Mouse (Mus musculus): ENCODE measurements around the gene Ccnk. TPM values are rescaled to one million over a fixed set of nuclear protein-coding genes. Genes with fewer than 3 reads are reported as not detected.
A peak's percentile ranks its signal among the peaks of the same experiment; 100 is the strongest.

Gene Ccnk
- polyA plus RNA-seq, 1 experiment from 2014 or later: 6.9 TPM

DNA sequence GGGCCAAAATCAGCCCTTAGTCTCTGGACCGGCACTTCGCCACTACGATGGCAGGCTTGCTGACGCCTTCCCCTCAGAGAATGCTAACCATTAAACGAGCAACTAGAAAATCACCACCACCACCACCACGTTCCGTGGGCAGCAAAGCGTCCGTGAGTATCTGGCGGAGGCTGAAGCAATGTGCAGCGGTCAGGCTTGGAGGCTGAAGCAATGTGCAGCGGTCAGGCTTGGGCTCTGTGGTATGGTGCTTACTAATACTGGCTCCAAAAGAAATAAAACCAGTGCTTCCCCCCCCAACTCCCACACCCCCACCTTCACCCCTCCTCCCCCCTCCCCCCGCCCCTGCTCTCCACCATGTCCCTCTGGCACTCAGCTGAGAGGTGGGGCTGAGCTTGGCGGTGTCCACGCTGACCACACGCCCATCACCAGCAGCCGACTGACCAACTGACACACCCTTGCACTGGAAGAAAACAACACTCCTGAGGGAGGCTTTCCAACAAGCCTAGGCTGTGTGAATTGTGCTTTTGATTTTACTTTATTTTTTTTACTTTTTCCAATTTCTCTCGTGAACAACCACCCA lies 56.7 kb downstream of the Ccnk start:
- no peak for ATAC-seq (ENCODE audit: low FRiP score, low TSS enrichment)
- H3K9me3 ChIP-seq (ENCODE audit: control insufficient read depth, low read length): no peaks in the 10 kb centered on the region
- H3K27ac ChIP-seq (ENCODE audit: low read depth, low read length): no peak overlapping the region
- H3K27me3 ChIP-seq (ENCODE audit: control insufficient read depth, insufficient read depth, low read length): no peaks in the 10 kb centered on the region
- no peaks in the 10 kb centered on the region for H3K36me3 ChIP-seq (ENCODE audit: control insufficient read depth, insufficient read depth, low read length)
- H3K4me2 ChIP-seq (replicated peaks; ENCODE audit: low read depth, low read length): no peak overlapping the region
- peaks cover 45% of the 10 kb centered on the region for H3K4me1 ChIP-seq (ENCODE audit: control insufficient read depth, insufficient read depth, low read length)
- H3K4me3 ChIP-seq (ENCODE audit: low read length): no peak overlapping the region
- 70% methylated on average over 17 of the region's 18 CpGs for WGBS
- no peak overlapping the region for H3K9ac ChIP-seq (ENCODE audit: low read depth, low read length)

DNA sequence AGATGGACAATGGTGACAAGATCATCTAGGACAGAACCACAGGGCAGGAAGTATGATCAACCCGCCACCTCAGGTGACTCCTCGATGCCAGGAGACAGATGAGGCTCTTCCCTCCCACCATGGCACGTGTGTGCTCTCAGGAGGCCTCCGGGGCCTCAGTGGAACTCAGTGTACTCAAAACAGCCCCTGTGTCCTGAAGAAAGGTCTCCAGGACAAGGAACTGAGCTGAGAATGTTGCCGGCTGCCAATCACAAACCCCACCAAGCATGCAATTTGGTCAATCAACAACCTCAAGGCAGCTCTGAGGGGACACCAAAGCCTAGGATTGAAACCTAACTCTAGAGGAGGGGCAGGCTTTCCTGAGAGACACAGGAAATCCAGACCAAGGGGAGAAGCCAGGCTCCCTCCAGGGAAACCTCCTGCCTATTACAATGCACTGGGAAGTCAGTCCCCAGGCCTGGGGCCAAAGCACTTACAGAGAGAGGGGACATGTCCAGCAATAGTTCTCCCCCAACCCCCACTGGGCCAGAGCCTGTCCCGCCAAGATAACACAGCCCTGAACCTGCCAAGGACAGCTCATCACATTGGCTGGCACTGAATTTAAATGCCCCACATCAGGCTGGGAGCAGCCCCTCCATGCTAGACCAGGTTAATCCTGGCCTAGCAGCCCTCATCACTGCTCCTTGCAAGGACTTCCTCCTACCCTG lies 58.1 kb downstream of the Ccnk start:
- Histone ChIP-seq H3K4me2 (replicated peaks; ENCODE audit: low read depth, low read length) (no peak overlapping the region), H3K4me1 (ENCODE audit: control insufficient read depth, insufficient read depth, low read length) (peaks cover 53% of the 10 kb centered on the region), H3K27ac (ENCODE audit: low read depth, low read length) (0 out of 2 replicates have a peak overlapping the region, but pooled peaks have one; percentile 11), H3K36me3 (ENCODE audit: control insufficient read depth, insufficient read depth, low read length) (no peaks in the 10 kb centered on the region), H3K9me3 (ENCODE audit: control insufficient read depth, low read length) (no peaks in the 10 kb centered on the region), H3K27me3 (ENCODE audit: control insufficient read depth, insufficient read depth, low read length) (no peaks in the 10 kb centered on the region), H3K9ac (ENCODE audit: low read depth, low read length) (no peak overlapping the region), H3K4me3 (ENCODE audit: low read length) (no peak overlapping the region)
- no peak for ATAC-seq (ENCODE audit: low FRiP score, low TSS enrichment)
- WGBS: 63% methylated on average over 6 of the region's 6 CpGs

DNA sequence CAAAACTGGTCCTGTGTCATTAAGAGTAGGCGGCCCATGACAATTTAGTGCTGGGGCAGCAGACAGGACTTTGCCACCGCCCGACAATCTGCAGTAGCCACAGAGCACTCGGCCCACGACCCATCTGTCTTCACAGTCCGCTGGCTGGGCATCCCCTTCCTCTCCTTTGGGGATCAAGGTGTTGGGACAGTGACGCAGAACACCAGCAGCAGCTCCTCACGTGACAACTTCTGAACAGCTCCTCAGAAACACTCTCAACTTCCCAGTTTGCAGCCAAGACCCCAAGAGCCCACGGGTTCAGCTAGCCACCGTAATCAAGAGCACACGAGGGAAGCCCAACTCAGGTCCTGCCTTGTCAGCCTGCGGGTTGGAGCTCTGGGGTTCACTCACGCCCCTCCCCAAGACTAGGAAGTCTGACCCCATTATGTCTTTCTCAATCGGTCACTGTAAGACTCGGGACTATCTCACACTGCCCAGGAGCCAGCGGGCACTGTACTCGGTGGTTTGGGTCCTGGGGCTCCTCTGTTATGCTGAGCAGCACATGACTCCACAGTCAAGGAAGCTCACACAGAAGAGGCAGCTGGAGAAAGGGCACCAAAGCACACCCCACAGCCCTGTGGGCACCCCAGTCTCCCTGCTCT lies 59.1 kb downstream of the Ccnk start:
- no peak overlapping the region for H3K9ac ChIP-seq (ENCODE audit: low read depth, low read length)
- no peak overlapping the region for H3K27ac ChIP-seq (ENCODE audit: low read depth, low read length)
- H3K9me3 ChIP-seq (ENCODE audit: control insufficient read depth, low read length): no peaks in the 10 kb centered on the region
- ATAC-seq (ENCODE audit: low FRiP score, low TSS enrichment): no peak
- 55% methylated on average over 17 of the region's 17 CpGs for WGBS
- no peaks in the 10 kb centered on the region for H3K36me3 ChIP-seq (ENCODE audit: control insufficient read depth, insufficient read depth, low read length)
- no peak overlapping the region for H3K4me3 ChIP-seq (ENCODE audit: low read length)
- no peaks in the 10 kb centered on the region for H3K27me3 ChIP-seq (ENCODE audit: control insufficient read depth, insufficient read depth, low read length)
- H3K4me1 ChIP-seq (ENCODE audit: control insufficient read depth, insufficient read depth, low read length): peaks cover 61% of the 10 kb centered on the region
- H3K4me2 ChIP-seq (replicated peaks; ENCODE audit: low read depth, low read length): no peak overlapping the region

DNA sequence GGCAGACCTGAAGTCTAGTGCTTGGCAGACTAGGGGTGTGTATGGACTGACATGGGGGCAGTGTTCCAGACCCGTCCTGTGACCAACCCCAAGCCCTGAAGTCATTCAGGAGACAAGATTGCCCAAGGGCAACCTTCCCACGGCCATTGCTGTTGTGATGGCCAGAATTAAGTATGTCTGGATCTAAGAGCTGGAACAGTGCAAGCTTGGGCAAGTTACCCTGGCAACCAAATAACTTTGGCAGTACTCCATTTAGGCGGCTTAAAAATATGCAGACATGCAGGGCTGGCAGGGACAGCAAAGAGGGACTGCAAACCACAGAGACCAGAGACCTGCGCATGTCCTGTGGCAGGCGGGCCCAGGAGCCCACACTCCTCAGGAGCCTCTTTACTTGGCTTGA lies 60.1 kb downstream of the Ccnk start:
- peaks cover 64% of the 10 kb centered on the region for H3K4me1 ChIP-seq (ENCODE audit: control insufficient read depth, insufficient read depth, low read length)
- no peaks in the 10 kb centered on the region for H3K36me3 ChIP-seq (ENCODE audit: control insufficient read depth, insufficient read depth, low read length)
- no peak overlapping the region for H3K9ac ChIP-seq (ENCODE audit: low read depth, low read length)
- ATAC-seq (ENCODE audit: low FRiP score, low TSS enrichment): no peak
- no peaks in the 10 kb centered on the region for H3K27me3 ChIP-seq (ENCODE audit: control insufficient read depth, insufficient read depth, low read length)
- 78% methylated on average over 5 of the region's 5 CpGs for whole genome bisulfite sequencing
- no peak overlapping the region for H3K4me2 ChIP-seq (replicated peaks; ENCODE audit: low read depth, low read length)
- no peaks in the 10 kb centered on the region for H3K9me3 ChIP-seq (ENCODE audit: control insufficient read depth, low read length)
- no peak overlapping the region for H3K27ac ChIP-seq (ENCODE audit: low read depth, low read length)
- no peak overlapping the region for H3K4me3 ChIP-seq (ENCODE audit: low read length)

DNA sequence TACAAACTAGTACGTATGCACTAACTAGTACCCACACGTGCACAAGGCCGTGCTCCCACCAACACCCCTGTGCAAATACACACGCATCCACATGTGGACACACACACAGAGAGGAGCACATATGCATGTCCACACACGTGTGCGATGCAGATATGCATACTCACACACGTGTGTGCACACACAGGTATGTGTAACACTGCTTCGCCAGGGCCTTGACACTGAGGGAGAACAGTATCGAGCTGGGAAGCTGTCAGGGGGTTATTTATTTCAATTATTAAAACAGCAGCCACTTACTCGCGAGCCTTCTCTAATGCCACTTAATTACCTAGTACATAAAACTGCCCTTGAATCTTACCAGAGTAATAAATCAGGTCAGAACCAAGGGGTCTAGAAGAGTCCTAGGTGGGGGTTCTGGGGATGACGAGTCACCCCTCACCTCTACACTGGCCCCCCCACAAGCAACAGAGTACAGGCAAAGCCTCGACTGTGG lies 61.1 kb downstream of the Ccnk start:
- H3K4me1 ChIP-seq (ENCODE audit: control insufficient read depth, insufficient read depth, low read length): peaks cover 74% of the 10 kb centered on the region

GRCm38 (mm10) chr12:108240953-108241588 lies 61.7 kb downstream of the Ccnk start:
- H3K4me3 ChIP-seq (ENCODE audit: low read length): no peak overlapping the region
- no peaks in the 10 kb centered on the region for H3K27me3 ChIP-seq (ENCODE audit: control insufficient read depth, insufficient read depth, low read length)
- peak overlapping the region; percentile 12; the same call in 1 of the 2 replicates for H3K4me2 ChIP-seq (replicated peaks; ENCODE audit: low read depth, low read length)
- peak overlapping the region; percentile 51; the same call in 1 of the 2 replicates for H3K27ac ChIP-seq (ENCODE audit: low read depth, low read length)
- no peaks in the 10 kb centered on the region for H3K9me3 ChIP-seq (ENCODE audit: control insufficient read depth, low read length)
- H3K36me3 ChIP-seq (ENCODE audit: control insufficient read depth, insufficient read depth, low read length): no peaks in the 10 kb centered on the region
- ATAC-seq (ENCODE audit: low FRiP score, low TSS enrichment): peak; percentile 17; the same call in 1 of the 2 replicates
- H3K9ac ChIP-seq (ENCODE audit: low read depth, low read length): 0 out of 2 replicates have a peak overlapping the region, but pooled peaks have one; percentile 28
- H3K4me1 ChIP-seq (ENCODE audit: control insufficient read depth, insufficient read depth, low read length): peaks cover 75% of the 10 kb centered on the region
- 14% methylated on average over 21 of the region's 21 CpGs for WGBS

More for the DNA sequence above, 61.1 kb downstream of the Ccnk start:
- Histone ChIP-seq H3K4me3 (ENCODE audit: low read length) (no peak overlapping the region), H3K9ac (ENCODE audit: low read depth, low read length) (0 out of 2 replicates have a peak overlapping the region, but pooled peaks have one; percentile 28), H3K9me3 (ENCODE audit: control insufficient read depth, low read length) (no peaks in the 10 kb centered on the region), H3K36me3 (ENCODE audit: control insufficient read depth, insufficient read depth, low read length) (no peaks in the 10 kb centered on the region), H3K27me3 (ENCODE audit: control insufficient read depth, insufficient read depth, low read length) (no peaks in the 10 kb centered on the region), H3K27ac (ENCODE audit: low read depth, low read length) (no peak overlapping the region), H3K4me2 (replicated peaks; ENCODE audit: low read depth, low read length) (peak overlapping the region; percentile 12; the same call in 1 of the 2 replicates)
- ATAC-seq (ENCODE audit: low FRiP score, low TSS enrichment): no peak
- 57% methylated on average over 13 of the region's 13 CpGs for WGBS

DNA sequence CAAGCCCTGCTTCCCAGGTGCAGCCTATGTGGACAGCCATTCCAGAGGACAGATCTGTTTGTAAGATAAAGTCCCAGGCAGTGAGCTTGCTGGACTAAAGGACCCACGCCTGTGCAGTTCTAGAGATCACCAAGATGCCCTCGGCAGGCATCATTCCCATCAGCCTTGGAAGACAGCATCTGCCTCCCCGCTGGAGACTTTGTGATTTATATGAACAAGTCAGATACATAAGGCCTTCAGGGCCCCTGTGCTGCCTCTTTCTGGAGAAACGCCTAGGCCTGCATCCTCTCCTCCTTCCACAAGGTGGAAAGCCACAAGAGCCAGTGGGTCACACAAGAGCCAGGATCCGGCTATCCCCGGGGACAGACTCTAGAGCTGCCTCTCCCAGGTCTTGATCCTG lies 62.2 kb downstream of the Ccnk start:
- no peaks in the 10 kb centered on the region for H3K27me3 ChIP-seq (ENCODE audit: control insufficient read depth, insufficient read depth, low read length)
- H3K4me2 ChIP-seq (replicated peaks; ENCODE audit: low read depth, low read length): no peak overlapping the region
- H3K4me3 ChIP-seq (ENCODE audit: low read length): no peak overlapping the region
- no peaks in the 10 kb centered on the region for H3K36me3 ChIP-seq (ENCODE audit: control insufficient read depth, insufficient read depth, low read length)
- no peak for ATAC-seq (ENCODE audit: low FRiP score, low TSS enrichment)
- no peak overlapping the region; the same call in 1 of the 2 replicates for H3K9ac ChIP-seq (ENCODE audit: low read depth, low read length)
- H3K9me3 ChIP-seq (ENCODE audit: control insufficient read depth, low read length): no peaks in the 10 kb centered on the region
- 33% methylated on average over 6 of the region's 6 CpGs for WGBS
- peaks cover 79% of the 10 kb centered on the region for H3K4me1 ChIP-seq (ENCODE audit: control insufficient read depth, insufficient read depth, low read length)
- H3K27ac ChIP-seq (ENCODE audit: low read depth, low read length): 0 out of 2 replicates have a peak overlapping the region, but pooled peaks have one; percentile 32

DNA sequence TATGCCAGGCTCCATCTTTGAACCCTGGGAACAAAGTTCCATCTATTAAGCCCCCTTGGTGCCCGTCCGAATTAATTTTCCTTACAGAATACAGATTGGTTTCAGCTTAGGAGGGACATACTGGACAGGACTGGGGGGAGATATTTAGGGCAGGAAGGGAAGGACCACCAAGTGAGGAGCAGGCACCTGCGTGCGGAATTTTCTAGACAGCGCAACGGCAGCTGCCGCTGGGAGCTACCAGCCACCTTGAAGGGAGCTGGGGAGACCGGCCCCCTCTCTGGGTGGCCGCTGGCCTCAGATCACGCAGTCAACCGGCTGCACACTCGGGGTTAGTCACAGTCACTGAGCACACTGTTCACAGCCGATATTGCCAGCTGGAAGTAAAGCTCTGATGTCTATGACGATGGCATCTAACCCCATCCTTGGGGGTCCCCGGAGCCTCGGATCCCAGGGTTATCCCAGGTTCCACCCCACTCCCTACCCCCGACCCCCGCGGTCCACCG lies 62.9 kb downstream of the Ccnk start:
- 54% methylated on average over 20 of the region's 20 CpGs for WGBS
- H3K4me1 ChIP-seq (ENCODE audit: control insufficient read depth, insufficient read depth, low read length): peaks cover 85% of the 10 kb centered on the region
- ATAC-seq (ENCODE audit: low FRiP score, low TSS enrichment): no peak

More for the DNA sequence above, 62.9 kb downstream of the Ccnk start:
- Histone ChIP-seq H3K27me3 (ENCODE audit: control insufficient read depth, insufficient read depth, low read length) (no peaks in the 10 kb centered on the region), H3K4me2 (replicated peaks; ENCODE audit: low read depth, low read length) (peak overlapping the region; percentile 8; the same call in 1 of the 2 replicates), H3K36me3 (ENCODE audit: control insufficient read depth, insufficient read depth, low read length) (no peaks in the 10 kb centered on the region), H3K9ac (ENCODE audit: low read depth, low read length) (0 out of 2 replicates have a peak overlapping the region, but pooled peaks have one; percentile 8), H3K9me3 (ENCODE audit: control insufficient read depth, low read length) (no peaks in the 10 kb centered on the region), H3K4me3 (ENCODE audit: low read length) (no peak overlapping the region), H3K27ac (ENCODE audit: low read depth, low read length) (no peak overlapping the region)
